Mouse (Mus musculus) liver, embryonic 13.5 days (tissue): ENCODE data around the gene Crtc3. TPM values are rescaled to one million over a fixed set of nuclear protein-coding genes. Genes with fewer than 3 reads are reported as not detected.

ENCODE experiments used
- ATAC-seq: fragments of 200-750 bp; cut with Nextera tagmentation; 2 replicates; pipeline ENCODE4 v1.8.0; 2017; ENCODE audit warnings: low read depth, mild to moderate bottlenecking, moderate number of reproducible peaks, moderate library complexity
- DNase-seq: peaks from one replicate; pipeline ENCODE4 v3.0.0; 2022
- H3K27ac ChIP-seq: fragments of 300-500 bp; sonication (generic); 2 replicates; pipeline ENCODE4 v1.5.1; 2015; ENCODE audit warnings: moderate library complexity, mild to moderate bottlenecking, inconsistent platforms
- H3K27me3 ChIP-seq: fragments of 300-500 bp; sonication (generic); 2 replicates; pipeline ENCODE4 v1.6.1; 2015; ENCODE audit warnings: mild to moderate bottlenecking, inconsistent platforms
- H3K36me3 ChIP-seq: fragments of 300-500 bp; sonication (generic); 2 replicates; pipeline ENCODE4 v1.6.1; 2015; ENCODE audit warnings: mild to moderate bottlenecking, inconsistent platforms
- H3K4me1 ChIP-seq: fragments of 300-500 bp; sonication (generic); replicated peaks from 2 replicates; pipeline ENCODE4 v1.6.1; 2015; ENCODE audit warnings: inconsistent platforms
- H3K4me2 ChIP-seq: fragments of 300-500 bp; sonication (generic); 2 replicates; pipeline ENCODE4 v1.6.1; 2015; ENCODE audit warnings: inconsistent platforms, mild to moderate bottlenecking, moderate library complexity
- H3K4me3 ChIP-seq: fragments of 300-500 bp; sonication (generic); replicated peaks from 2 replicates; pipeline ENCODE4 v1.5.1; 2015; ENCODE audit warnings: mild to moderate bottlenecking, inconsistent platforms
- H3K9ac ChIP-seq: fragments of 300-500 bp; sonication (generic); 2 replicates; pipeline ENCODE4 v1.6.1; 2015; ENCODE audit warnings: mild to moderate bottlenecking, inconsistent platforms
- H3K9me3 ChIP-seq: fragments of 300-500 bp; sonication (generic); replicated peaks from 2 replicates; pipeline ENCODE4 v1.6.1; 2016; ENCODE audit warnings: inconsistent platforms
- WGBS: fragments of 180-500 bp; shearing (Covaris S2); methylation state at CpG from one replicate; pipeline ENCODE4 v1.1.7; 2015; ENCODE audit not compliant: insufficient replicate concordance; 5-methylcytosine and 5-hydroxymethylcytosine counted together
- polyA plus RNA-seq: library from polyadenylated mRNA; unstranded; fragments of >200 nt; fragmentation: Nextera tagmentation; extraction: Ambion mirVana; gene quantifications from 2 replicates; pipeline ENCODE4 v1.2.1, GENCODE M21; 2015

Crtc3 gene
- polyA plus RNA-seq, 1 experiment from 2014 or later: 5.5 TPM

- Histone ChIP-seq H3K4me3 (no peak overlapping the region), H3K9ac (no peak overlapping the region), H3K36me3 (no peaks in the 10 kb centered on the region), H3K27me3 (no peaks in the 10 kb centered on the region), H3K4me1 (peaks cover 26% of the 10 kb centered on the region), H3K9me3 (no peaks in the 10 kb centered on the region), H3K4me2 (peak overlapping the region; percentile 3; the same call in 1 of the 2 replicates), H3K27ac (0 out of 2 replicates have a peak overlapping the region, but pooled peaks have one; percentile 47)
- ATAC-seq: peak; percentile 42; the same call in 1 of the 2 replicates
- WGBS: 66% methylated on average over 4 of the region's 4 CpGs
- DNase-seq: no peak
These were observed 15.4 kb upstream of the Crtc3 start for GRCm38 (mm10) chr7:80704066-80704465.

DNA sequence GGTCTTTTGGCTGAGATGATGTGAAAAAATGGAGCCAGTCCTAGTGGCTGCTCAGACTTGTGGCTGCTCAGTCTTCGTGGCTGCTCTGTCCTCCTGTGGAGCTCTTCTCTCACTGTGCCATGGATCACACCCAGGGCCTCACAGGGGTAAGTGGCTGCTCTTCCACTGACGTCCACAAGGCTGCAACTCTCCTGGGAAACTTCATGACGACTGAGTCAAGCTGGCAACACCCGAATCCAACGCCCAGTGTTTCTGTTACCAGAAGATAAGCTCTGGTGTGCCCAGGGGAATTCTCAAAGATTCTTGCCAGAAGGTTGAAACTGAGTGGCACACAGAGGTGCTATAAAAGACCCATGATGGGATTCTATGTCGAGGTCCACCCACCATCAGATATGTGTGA is 13.8 kb upstream of the Crtc3 start:
- WGBS: 29% methylated on average over 6 of the region's 6 CpGs
- no peaks in the 10 kb centered on the region for H3K36me3 ChIP-seq
- ATAC-seq: peak; percentile 92
- H3K27me3 ChIP-seq: no peaks in the 10 kb centered on the region
- H3K9me3 ChIP-seq: no peaks in the 10 kb centered on the region
- peaks cover 33% of the 10 kb centered on the region for H3K4me1 ChIP-seq
- DNase-seq: peak; percentile 50
- no peak overlapping the region for H3K9ac ChIP-seq
- no peak overlapping the region for H3K4me3 ChIP-seq
- H3K4me2 ChIP-seq: 0 out of 2 replicates have a peak overlapping the region, but pooled peaks have one; percentile 2
- no peak overlapping the region; the same call in 1 of the 2 replicates for H3K27ac ChIP-seq

GRCm38 (mm10) chr7:80699709-80700108 is 11.0 kb upstream of the Crtc3 start:
- ATAC-seq (no peak), DNase-seq (no peak)
- Histone ChIP-seq H3K9ac (no peak overlapping the region), H3K36me3 (no peaks in the 10 kb centered on the region), H3K4me3 (no peak overlapping the region), H3K27ac (no peak overlapping the region), H3K9me3 (no peaks in the 10 kb centered on the region), H3K4me1 (peaks cover 49% of the 10 kb centered on the region), H3K27me3 (no peaks in the 10 kb centered on the region), H3K4me2 (no peak overlapping the region)
- WGBS: 58% methylated on average over 8 of the region's 8 CpGs

DNA sequence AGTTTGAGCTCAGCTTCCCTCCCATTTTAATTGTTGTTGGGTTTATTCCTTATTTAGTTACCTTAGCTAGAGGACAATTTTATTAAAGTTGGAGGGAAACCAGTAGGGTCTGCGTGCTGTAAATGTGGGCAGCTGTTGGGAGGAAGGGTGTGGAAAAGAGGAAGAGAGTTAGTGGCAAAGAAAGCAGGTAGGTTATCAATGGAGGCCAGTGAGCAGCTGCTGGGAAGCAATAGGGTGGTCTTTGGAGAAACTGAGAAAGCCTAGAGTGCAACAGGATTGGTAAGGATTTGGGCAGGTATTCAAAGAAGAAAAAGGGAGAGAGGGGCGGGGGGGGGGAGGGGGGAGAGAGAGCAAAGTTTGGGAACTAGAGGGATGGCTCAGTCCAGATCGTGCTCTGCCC is 10.3 kb upstream of the Crtc3 start:
- H3K27ac ChIP-seq: no peak overlapping the region
- no peak overlapping the region for H3K4me2 ChIP-seq
- peaks cover 42% of the 10 kb centered on the region for H3K4me1 ChIP-seq
- H3K36me3 ChIP-seq: no peaks in the 10 kb centered on the region
- 38% methylated on average over 3 of the region's 3 CpGs for WGBS
- H3K9ac ChIP-seq: no peak overlapping the region
- no peak for ATAC-seq
- DNase-seq: no peak
- 0 out of 2 replicates have a peak, but pooled peaks cover 2% of the 10 kb centered on the region for H3K9me3 ChIP-seq
- H3K27me3 ChIP-seq: no peaks in the 10 kb centered on the region
- no peak overlapping the region for H3K4me3 ChIP-seq

DNA sequence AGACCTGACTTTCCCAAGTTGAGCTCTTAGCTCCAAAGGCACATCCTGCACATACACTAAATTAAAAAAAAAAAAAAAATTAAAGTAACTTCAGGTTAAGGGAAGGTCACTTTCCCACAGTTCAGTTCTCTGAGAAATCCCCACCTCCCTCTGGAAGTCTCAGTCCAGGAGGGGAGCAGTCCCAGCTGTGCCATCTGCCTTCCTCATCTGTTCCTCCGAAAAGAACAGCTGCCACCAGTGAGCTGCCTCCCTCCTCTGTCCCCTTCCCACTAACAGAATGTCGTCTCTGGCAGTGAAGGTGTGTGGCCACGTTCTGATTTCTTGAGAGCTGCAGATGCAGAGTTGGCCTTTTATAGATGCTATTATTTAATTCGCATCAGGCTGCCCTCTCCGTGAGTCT is 9.2 kb upstream of the Crtc3 start:
- H3K9ac ChIP-seq: no peak overlapping the region
- no peak overlapping the region for H3K4me3 ChIP-seq
- WGBS: 70% methylated on average over 5 of the region's 5 CpGs
- H3K9me3 ChIP-seq: 0 out of 2 replicates have a peak, but pooled peaks cover 2% of the 10 kb centered on the region
- H3K4me1 ChIP-seq: peaks cover 31% of the 10 kb centered on the region
- no peaks in the 10 kb centered on the region for H3K36me3 ChIP-seq
- DNase-seq: no peak
- no peak for ATAC-seq
- no peaks in the 10 kb centered on the region for H3K27me3 ChIP-seq
- no peak overlapping the region for H3K4me2 ChIP-seq
- H3K27ac ChIP-seq: no peak overlapping the region

DNA sequence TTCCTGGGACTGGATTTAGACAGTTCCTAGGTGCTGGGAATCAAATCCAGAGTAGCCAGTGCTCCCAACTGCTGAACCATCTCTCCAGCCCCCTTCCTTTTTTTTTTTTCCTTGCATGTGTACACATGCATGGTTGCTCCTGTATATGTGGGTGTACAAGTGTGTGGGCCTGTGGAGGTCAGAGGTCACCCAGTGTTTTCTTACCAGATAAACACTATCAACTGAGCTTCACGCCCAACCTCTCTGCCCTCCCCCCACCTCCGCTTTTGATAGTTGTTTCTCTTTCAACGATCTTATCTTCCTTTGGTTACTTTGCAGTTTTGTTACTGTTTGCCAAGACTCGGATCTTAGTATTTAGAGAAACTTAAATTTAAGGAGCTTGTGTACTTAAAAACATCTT is 8.2 kb upstream of the Crtc3 start:
- H3K36me3 ChIP-seq: no peaks in the 10 kb centered on the region
- no peak overlapping the region for H3K9ac ChIP-seq
- 0 out of 2 replicates have a peak, but pooled peaks cover 2% of the 10 kb centered on the region for H3K9me3 ChIP-seq
- no peak overlapping the region for H3K4me2 ChIP-seq
- H3K27ac ChIP-seq: no peak overlapping the region
- no peak overlapping the region for H3K4me3 ChIP-seq
- WGBS: 9% methylated on average over 4 of the region's 4 CpGs
- no peaks in the 10 kb centered on the region for H3K27me3 ChIP-seq
- ATAC-seq (peak; percentile 70), DNase-seq (no peak)
- H3K4me1 ChIP-seq: peaks cover 23% of the 10 kb centered on the region

- H3K9me3 ChIP-seq: 0 out of 2 replicates have a peak, but pooled peaks cover 2% of the 10 kb centered on the region
- no peaks in the 10 kb centered on the region for H3K27me3 ChIP-seq
- WGBS: 18% methylated on average over 1 of the region's 1 CpGs
- no peak for DNase-seq
- H3K27ac ChIP-seq: no peak overlapping the region
- no peak for ATAC-seq
- H3K4me1 ChIP-seq: peaks cover 23% of the 10 kb centered on the region
- H3K9ac ChIP-seq: no peak overlapping the region
- H3K36me3 ChIP-seq: no peaks in the 10 kb centered on the region
- H3K4me2 ChIP-seq: no peak overlapping the region
- H3K4me3 ChIP-seq: no peak overlapping the region
These were observed 7.7 kb upstream of the Crtc3 start for GRCm38 (mm10) chr7:80696334-80696733.

GRCm38 (mm10) chr7:80692472-80692871 is 3.8 kb upstream of the Crtc3 start:
- 77% methylated on average over 9 of the region's 9 CpGs for WGBS
- no peak overlapping the region for H3K9ac ChIP-seq
- no peak overlapping the region for H3K4me3 ChIP-seq
- 0 out of 2 replicates have a peak, but pooled peaks cover 2% of the 10 kb centered on the region for H3K9me3 ChIP-seq
- peaks cover 30% of the 10 kb centered on the region for H3K4me1 ChIP-seq
- no peaks in the 10 kb centered on the region for H3K36me3 ChIP-seq
- DNase-seq (no peak), ATAC-seq (no peak)
- no peak overlapping the region for H3K4me2 ChIP-seq
- H3K27ac ChIP-seq: no peak overlapping the region
- no peaks in the 10 kb centered on the region for H3K27me3 ChIP-seq

GRCm38 (mm10) chr7:80691131-80691530 is 2.5 kb upstream of the Crtc3 start:
- 72% methylated on average over 6 of the region's 6 CpGs for WGBS
- no peak for DNase-seq
- Histone ChIP-seq H3K9me3 (0 out of 2 replicates have a peak, but pooled peaks cover 2% of the 10 kb centered on the region), H3K9ac (no peak overlapping the region), H3K4me2 (no peak overlapping the region), H3K27ac (no peak overlapping the region), H3K4me1 (peaks cover 23% of the 10 kb centered on the region), H3K4me3 (no peak overlapping the region), H3K36me3 (no peaks in the 10 kb centered on the region), H3K27me3 (no peaks in the 10 kb centered on the region)
- ATAC-seq: no peak

DNA sequence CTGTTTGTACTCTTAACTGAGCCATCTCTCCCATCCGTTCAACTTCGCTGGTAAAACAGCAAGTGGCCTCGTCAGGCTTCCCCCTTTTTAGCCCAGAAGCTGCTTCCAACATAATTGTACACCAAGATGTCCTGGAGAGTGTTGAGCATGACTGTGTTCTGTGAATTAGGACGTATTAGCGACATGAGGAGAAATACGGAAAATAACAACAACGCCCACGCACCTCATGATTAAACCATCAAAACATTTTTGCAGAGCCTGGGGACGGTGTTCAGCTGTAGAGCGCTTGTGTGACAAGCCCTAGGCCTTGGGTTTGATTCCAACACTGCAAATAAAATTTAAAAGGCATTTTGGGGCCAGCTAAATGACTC is 529 bp upstream of the Crtc3 start:
- H3K4me1 ChIP-seq: peaks cover 40% of the 10 kb centered on the region
- H3K9ac ChIP-seq: peak overlapping the region; percentile 89
- H3K4me3 ChIP-seq: peak overlapping the region; percentile 83
- WGBS: 35% methylated on average over 10 of the region's 10 CpGs
- H3K27me3 ChIP-seq: no peaks in the 10 kb centered on the region
- H3K27ac ChIP-seq: peak overlapping the region; percentile 90
- peak overlapping the region; percentile 99 for H3K4me2 ChIP-seq
- H3K9me3 ChIP-seq: 0 out of 2 replicates have a peak, but pooled peaks cover 2% of the 10 kb centered on the region
- ATAC-seq: no peak
- H3K36me3 ChIP-seq: no peaks in the 10 kb centered on the region
- DNase-seq: no peak

GRCm38 (mm10) chr7:80687721-80688555 is 739 bp downstream of the Crtc3 start:
- Histone ChIP-seq H3K4me1 (peaks cover 42% of the 10 kb centered on the region), H3K4me2 (peak overlapping the region; percentile 99), H3K9me3 (no peaks in the 10 kb centered on the region), H3K36me3 (no peaks in the 10 kb centered on the region), H3K9ac (peak overlapping the region; percentile 89), H3K4me3 (peak overlapping the region; percentile 83), H3K27me3 (no peaks in the 10 kb centered on the region), H3K27ac (peak overlapping the region; percentile 90)
- 2% methylated on average over 69 of the region's 69 CpGs for WGBS
- ATAC-seq (peak; percentile 30), DNase-seq (peak; percentile 36)
